Mouse (Mus musculus): ENCODE results near the gene Alcam. TPM values are rescaled to one million over a fixed set of nuclear protein-coding genes. Genes with fewer than 3 reads are reported as not detected.

Gene Alcam
- total and polyA plus RNA-seq, 3 experiments, result not detected

DNA sequence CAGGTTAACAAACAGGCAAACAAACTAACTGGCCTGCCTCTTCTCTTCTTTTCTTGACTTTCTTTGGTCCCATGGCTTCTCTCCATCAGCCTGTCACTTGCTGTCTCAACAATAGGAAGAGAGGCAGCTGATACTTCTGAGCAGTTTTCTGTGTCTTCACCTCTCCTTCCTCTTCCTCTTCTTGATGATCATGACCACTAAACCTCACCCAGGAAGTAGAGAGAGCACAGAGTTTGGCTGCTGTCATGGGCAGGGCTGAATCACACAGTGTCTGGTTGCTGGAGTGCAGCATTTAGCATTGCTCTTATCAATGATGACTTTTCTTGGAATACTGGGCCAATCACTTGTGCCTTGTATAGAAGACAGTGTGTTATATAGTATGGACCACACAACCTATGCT is 14.6 kb upstream of the Alcam start:
- TF ChIP-seq TCF12 (IDR thresholded peaks at IDR 0.05; ENCODE audit: low read depth, low read length) (no peak), JUND (IDR thresholded peaks at IDR 0.05; ENCODE audit: low read depth, low read length) (no peak), POLR2AphosphoS5 (IDR thresholded peaks at IDR 0.05; ENCODE audit: borderline replicate concordance, low read depth, low read length) (no peak), ZKSCAN1 (IDR thresholded peaks at IDR 0.05; ENCODE audit: low read depth, low read length) (no peak), USF1 (IDR thresholded peaks at IDR 0.05; ENCODE audit: low read depth, low read length) (no peak)
- H3K27ac ChIP-seq (ENCODE audit: control insufficient read depth, low read depth, low read length), result no peak overlapping the region
- H3K27me3 ChIP-seq (ENCODE audit: control insufficient read depth in 1 of 2, insufficient read depth in 2 of 2, low read length in 2 of 2), result no peaks in the 10 kb centered on the region
- peaks cover 0 to 2% of the 10 kb centered on the region in 2 experiments; a peak in 1 of 4 replicates for H3K36me3 ChIP-seq (ENCODE audit: control insufficient read depth in 1 of 2, insufficient read depth in 2 of 2, low read length in 2 of 2)
- H3K9me3 ChIP-seq (replicated peaks; ENCODE audit: insufficient read depth, low read length), result no peaks in the 10 kb centered on the region
- no peak overlapping the region for H3K9ac ChIP-seq (ENCODE audit: control insufficient read depth, low read depth, low read length, poor library complexity, severe bottlenecking)
- no peaks in the 10 kb centered on the region for H3K79me2 ChIP-seq (ENCODE audit: control insufficient read depth, insufficient read depth, low read length, poor library complexity)
- no peak overlapping the region for H3K4me3 ChIP-seq (ENCODE audit: control insufficient read depth in 1 of 2, insufficient read depth in 1 of 2, low read depth in 2 of 2, low read length in 2 of 2)
- DNase-seq (ENCODE audit: low read depth, low spot score), result peak; percentile 3
- H3K4me1 ChIP-seq (ENCODE audit: control insufficient read depth in 1 of 2, insufficient read depth in 2 of 2, low read length in 2 of 2), result peaks cover 0 to 4% of the 10 kb centered on the region in 2 experiments; a peak in 1 of 4 replicates

DNA sequence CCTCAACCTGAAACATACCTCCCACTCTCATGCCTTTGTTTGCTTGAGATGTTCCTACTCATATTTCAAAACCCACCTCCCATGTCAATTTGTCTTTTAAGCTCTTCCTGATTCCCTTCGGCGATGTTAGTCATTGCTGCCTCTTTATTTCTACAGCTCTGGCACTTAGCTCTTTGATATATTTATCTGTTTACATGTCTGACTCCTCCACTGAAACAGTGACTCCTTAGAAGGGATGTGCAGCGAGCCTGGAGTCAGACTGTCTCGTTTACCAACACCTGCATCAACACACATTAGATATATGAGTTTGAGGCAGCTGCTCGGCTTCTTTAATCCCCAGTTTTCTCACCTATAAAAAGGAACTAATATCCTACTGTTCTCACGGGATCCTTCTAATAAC is 12.9 kb upstream of the Alcam start:
- Histone ChIP-seq H3K79me2 (ENCODE audit: control insufficient read depth, insufficient read depth, low read length, poor library complexity) (no peaks in the 10 kb centered on the region), H3K4me3 (ENCODE audit: control insufficient read depth in 1 of 2, insufficient read depth in 1 of 2, low read depth in 2 of 2, low read length in 2 of 2) (no peak overlapping the region), H3K4me1 (ENCODE audit: control insufficient read depth in 1 of 2, insufficient read depth in 2 of 2, low read length in 2 of 2) (peaks cover 0 to 4% of the 10 kb centered on the region in 2 experiments; a peak in 1 of 4 replicates), H3K36me3 (ENCODE audit: control insufficient read depth in 1 of 2, insufficient read depth in 2 of 2, low read length in 2 of 2) (peaks cover 0 to 2% of the 10 kb centered on the region in 2 experiments; a peak in 1 of 4 replicates), H3K27ac (ENCODE audit: control insufficient read depth, low read depth, low read length) (no peak overlapping the region), H3K9ac (ENCODE audit: control insufficient read depth, low read depth, low read length, poor library complexity, severe bottlenecking) (no peak overlapping the region), H3K9me3 (replicated peaks; ENCODE audit: insufficient read depth, low read length) (no peaks in the 10 kb centered on the region), H3K27me3 (ENCODE audit: control insufficient read depth in 1 of 2, insufficient read depth in 2 of 2, low read length in 2 of 2) (no peaks in the 10 kb centered on the region)
- TF ChIP-seq GATA1 (IDR thresholded peaks at IDR 0.05; ENCODE audit: low read depth, low read length) (no peak), BHLHE40 (IDR thresholded peaks at IDR 0.05; ENCODE audit: borderline replicate concordance, low read depth, low read length) (no peak), ZNF384 (IDR thresholded peaks at IDR 0.05; ENCODE audit: low read depth, low read length) (no peak), USF1 (IDR thresholded peaks at IDR 0.05; ENCODE audit: low read depth, low read length) (no peak), ELF1 (IDR thresholded peaks at IDR 0.05; ENCODE audit: low read depth, low read length) (no peak), MEF2A (IDR thresholded peaks at IDR 0.05; ENCODE audit: extremely low read depth, insufficient replicate concordance, low read depth, low read length, poor library complexity, severe bottlenecking) (no peak), E2F4 (IDR thresholded peaks at IDR 0.05; ENCODE audit: borderline replicate concordance, low read depth, low read length) (no peak), MYB (IDR thresholded peaks at IDR 0.05; ENCODE audit: low read depth, low read length) (no peak), UBTF (IDR thresholded peaks at IDR 0.05; ENCODE audit: borderline replicate concordance, insufficient read depth, low read depth, low read length) (no peak), TAL1 (IDR thresholded peaks at IDR 0.05; ENCODE audit: low read length) (no peak), MYC (IDR thresholded peaks at IDR 0.05; ENCODE audit: low read depth, low read length) (no peak), SIN3A (IDR thresholded peaks at IDR 0.05; ENCODE audit: low read length) (no peak), KAT2A (conservative IDR thresholded peaks at IDR 0.05; ENCODE audit: low read depth, low read length) (no peak), MXI1 (IDR thresholded peaks at IDR 0.05; ENCODE audit: low read depth, low read length) (no peak), EP300 (IDR thresholded peaks at IDR 0.05; ENCODE audit: low read depth in 1 of 2, low read length in 2 of 2) (no peak), GABPA (IDR thresholded peaks at IDR 0.05; ENCODE audit: low read depth, low read length) (no peak)
- DNase-seq (ENCODE audit: low read depth, low spot score), result no peak
